Mouse (Mus musculus): Measurements from ENCODE around the gene Pcyt1b.

Pcyt1b gene

GRCm38 (mm10) chrX:93654218-93655002 is at the start of gene Pcyt1b:
Gene Pcyt1b, plus strand, starts transcription at chrX:93654863.
- no peak for DNase-seq

GRCm38 (mm10) chrX:93630256-93630655 is 24.4 kb upstream of the Pcyt1b start:
- DNase-seq: no peak

- DNase-seq: peak; percentile 90
Measured at GRCm38 (mm10) chrX:93631657-93632449, 22.8 kb upstream of the Pcyt1b start, which contains the start of gene Pola1. Gene Pola1, minus strand, starts transcription at chrX:93632155.

GRCm38 (mm10) chrX:93634861-93635375 is 19.7 kb upstream of the Pcyt1b start:
- DNase-seq: no peak

- no peak for DNase-seq
Measured at GRCm38 (mm10) chrX:93643600-93643999, 11.1 kb upstream of the Pcyt1b start.

- no peak for DNase-seq
Measured at GRCm38 (mm10) chrX:93644022-93644421, 10.6 kb upstream of the Pcyt1b start.

- no peak for DNase-seq
Measured at GRCm38 (mm10) chrX:93650738-93651137, 3.9 kb upstream of the Pcyt1b start.

- DNase-seq: no peak
Measured at GRCm38 (mm10) chrX:93655153-93655552, 490 bp downstream of the Pcyt1b start.

GRCm38 (mm10) chrX:93663919-93664586 is 9.4 kb downstream of the Pcyt1b start:
- DNase-seq: no peak

GRCm38 (mm10) chrX:93664787-93665186 is 10.1 kb downstream of the Pcyt1b start:
- no peak for DNase-seq

GRCm38 (mm10) chrX:93674432-93674831 is 19.8 kb downstream of the Pcyt1b start:
- DNase-seq: no peak

GRCm38 (mm10) chrX:93674836-93675795 is 20.5 kb downstream of the Pcyt1b start:
- DNase-seq: peak; percentile 41

- no peak for DNase-seq
Measured at GRCm38 (mm10) chrX:93676228-93676627, 21.6 kb downstream of the Pcyt1b start.

GRCm38 (mm10) chrX:93689287-93689686 is 34.6 kb downstream of the Pcyt1b start:
- DNase-seq: no peak

- no peak for DNase-seq
Measured at GRCm38 (mm10) chrX:93690672-93691071, 36.0 kb downstream of the Pcyt1b start.

- DNase-seq: no peak
Measured at GRCm38 (mm10) chrX:93697596-93697995, 42.9 kb downstream of the Pcyt1b start.

GRCm38 (mm10) chrX:93700528-93701225 is 46.0 kb downstream of the Pcyt1b start:
- peak; percentile 36 for DNase-seq

GRCm38 (mm10) chrX:93712566-93712965 is 57.9 kb downstream of the Pcyt1b start:
- no peak for DNase-seq

GRCm38 (mm10) chrX:93729529-93729928 is 74.9 kb downstream of the Pcyt1b start:
- no peak for DNase-seq

GRCm38 (mm10) chrX:93730854-93731253 is 76.2 kb downstream of the Pcyt1b start:
- no peak for DNase-seq

GRCm38 (mm10) chrX:93732407-93732806 is 77.7 kb downstream of the Pcyt1b start:
- no peak for DNase-seq
